Mouse (Mus musculus): ENCODE results near the gene Ccdc127.

Gene Ccdc127

GRCm38 (mm10) chr13:74390371-74390990 is 40.4 kb downstream of the Ccdc127 start, which contains the start of gene Zfp72:
Zfp72 (minus strand) TSS chr13:74390836.
- peak in 1 of 2 experiments; percentile 48 for DNase-seq (ENCODE audit: low spot score in 2 of 2)

DNA sequence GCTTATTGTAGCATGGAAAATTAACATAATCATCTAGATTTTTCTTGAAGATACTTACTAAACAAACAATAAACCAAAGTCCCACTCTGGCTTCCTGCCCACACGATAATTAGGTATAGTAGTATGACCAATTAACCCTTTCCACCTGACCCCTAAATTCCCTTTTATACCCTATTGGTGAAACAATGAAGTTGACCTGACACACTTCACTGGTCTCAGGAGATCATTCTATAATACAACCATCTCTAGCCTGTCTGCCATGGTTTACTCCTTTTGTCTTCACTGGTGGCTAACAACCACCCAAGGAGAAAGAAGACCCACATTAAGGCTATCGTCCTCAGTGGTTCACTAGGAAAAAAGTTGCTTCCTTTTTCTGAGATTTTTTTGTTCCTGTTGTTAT is 41.0 kb downstream of the Ccdc127 start:
- DNase-seq (ENCODE audit: low spot score in 2 of 2) = no peak

GRCm38 (mm10) chr13:74399298-74399839 is 49.3 kb downstream of the Ccdc127 start, which contains the start of gene Ftl1-ps1:
Ftl1-ps1 (plus strand) TSS chr13:74399694.
- DNase-seq (ENCODE audit: low spot score in 2 of 2) = no peak

All from cerebellum, postnatal 4 days (tissue).